Mouse (Mus musculus): Measurements from ENCODE around the gene Lig1. TPM values are rescaled to one million over a fixed set of nuclear protein-coding genes. Genes with fewer than 3 reads are reported as not detected.
A peak's percentile ranks its signal among the peaks of the same experiment; 100 is the strongest.

The Lig1 gene
- polyA plus RNA-seq, 1 experiment from 2014 or later = 58.2 TPM

DNA sequence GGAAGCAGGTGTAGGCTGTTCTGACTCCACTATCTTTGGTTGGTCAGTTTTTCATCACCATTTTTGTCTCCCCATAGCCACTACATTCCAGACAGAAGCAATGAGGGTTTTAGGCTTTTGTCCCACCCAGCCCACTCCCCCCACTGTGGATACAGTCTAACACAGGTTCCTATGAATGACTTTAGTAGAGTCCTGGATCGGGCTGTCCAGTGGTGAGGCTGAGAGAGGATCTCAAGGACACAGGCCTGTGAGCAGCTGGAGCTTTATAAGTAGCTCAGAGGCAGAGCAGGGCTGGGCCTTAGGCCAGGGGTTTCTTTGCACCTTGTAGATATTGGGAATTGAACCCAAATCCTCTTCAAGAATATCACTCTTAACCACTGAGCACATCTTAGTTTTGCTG, 24.6 kb downstream of the Lig1 start:
- no peaks in the 10 kb centered on the region for H3K4me1 ChIP-seq (ENCODE audit: control insufficient read depth, insufficient read depth, low read length)
- H3K9me3 ChIP-seq (replicated peaks; ENCODE audit: control insufficient read depth, low read length) = no peaks in the 10 kb centered on the region
- no peak overlapping the region for H3K4me2 ChIP-seq (ENCODE audit: low read depth, low read length)
- H3K9ac ChIP-seq (ENCODE audit: low read length) = no peak overlapping the region
- no peak for ATAC-seq (replicated peaks; ENCODE audit: extremely low read depth, insufficient read depth, low FRiP score)
- no peak overlapping the region for H3K27ac ChIP-seq (ENCODE audit: low read length)
- H3K27me3 ChIP-seq (ENCODE audit: control insufficient read depth, insufficient read depth, low read length) = no peaks in the 10 kb centered on the region
- H3K4me3 ChIP-seq (ENCODE audit: low read length) = no peak overlapping the region
- WGBS = 86% methylated on average over 1 of the region's 1 CpGs
- peaks cover 61% of the 10 kb centered on the region for H3K36me3 ChIP-seq (ENCODE audit: control insufficient read depth, insufficient read depth)

DNA sequence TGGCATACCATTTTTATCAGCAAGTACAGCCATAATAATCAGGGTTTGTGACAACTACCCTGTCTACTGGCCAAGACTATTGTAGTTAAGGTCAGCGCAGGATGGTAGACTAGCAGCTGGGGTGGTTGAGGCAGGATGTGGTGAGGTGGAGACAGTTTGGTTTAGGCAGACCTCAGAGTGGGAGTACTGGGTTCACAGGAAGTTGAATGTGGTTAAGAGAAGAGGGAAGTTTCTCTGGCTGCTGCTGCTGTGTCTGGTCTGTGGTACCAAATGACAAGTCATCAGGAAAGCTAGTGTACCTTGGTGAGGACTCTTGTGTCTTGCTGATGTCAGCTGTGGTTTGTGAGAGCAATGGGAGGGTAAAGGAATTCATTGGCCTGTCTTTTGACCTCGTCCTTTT, 25.7 kb downstream of the Lig1 start:
- Histone ChIP-seq H3K36me3 (ENCODE audit: control insufficient read depth, insufficient read depth) (peaks cover 60% of the 10 kb centered on the region), H3K4me1 (ENCODE audit: control insufficient read depth, insufficient read depth, low read length) (no peaks in the 10 kb centered on the region), H3K9me3 (replicated peaks; ENCODE audit: control insufficient read depth, low read length) (no peaks in the 10 kb centered on the region), H3K27ac (ENCODE audit: low read length) (no peak overlapping the region), H3K4me3 (ENCODE audit: low read length) (no peak overlapping the region), H3K27me3 (ENCODE audit: control insufficient read depth, insufficient read depth, low read length) (no peaks in the 10 kb centered on the region), H3K9ac (ENCODE audit: low read length) (no peak overlapping the region), H3K4me2 (ENCODE audit: low read depth, low read length) (no peak overlapping the region)
- peak; percentile 64 for ATAC-seq (replicated peaks; ENCODE audit: extremely low read depth, insufficient read depth, low FRiP score)
- WGBS = 69% methylated on average over 2 of the region's 2 CpGs

DNA sequence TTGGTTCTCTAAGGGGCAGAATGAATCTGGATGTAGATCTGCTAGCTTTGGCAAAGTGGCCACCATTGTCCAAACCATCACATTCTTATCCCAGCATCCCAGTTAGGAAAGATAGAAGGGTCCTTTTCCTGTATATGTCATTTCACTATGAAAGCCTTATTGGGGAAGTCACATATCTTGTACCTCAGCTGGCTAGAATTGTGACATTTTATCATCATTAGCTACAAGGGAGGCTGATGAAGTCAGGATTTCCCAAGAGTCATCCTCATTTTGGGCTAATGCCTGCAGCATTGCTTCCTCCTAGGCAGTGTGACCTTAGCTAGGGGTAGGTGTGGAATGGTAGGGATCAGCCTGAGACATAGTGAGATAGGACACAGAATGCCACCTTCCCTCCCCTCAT, 26.3 kb downstream of the Lig1 start:
- Histone ChIP-seq H3K4me3 (ENCODE audit: low read length) (no peak overlapping the region), H3K27ac (ENCODE audit: low read length) (no peak overlapping the region), H3K9ac (ENCODE audit: low read length) (no peak overlapping the region), H3K36me3 (ENCODE audit: control insufficient read depth, insufficient read depth) (peaks cover 58% of the 10 kb centered on the region), H3K27me3 (ENCODE audit: control insufficient read depth, insufficient read depth, low read length) (no peaks in the 10 kb centered on the region), H3K4me2 (ENCODE audit: low read depth, low read length) (no peak overlapping the region), H3K4me1 (ENCODE audit: control insufficient read depth, insufficient read depth, low read length) (no peaks in the 10 kb centered on the region), H3K9me3 (replicated peaks; ENCODE audit: control insufficient read depth, low read length) (no peaks in the 10 kb centered on the region)
- no peak for ATAC-seq (replicated peaks; ENCODE audit: extremely low read depth, insufficient read depth, low FRiP score)

DNA sequence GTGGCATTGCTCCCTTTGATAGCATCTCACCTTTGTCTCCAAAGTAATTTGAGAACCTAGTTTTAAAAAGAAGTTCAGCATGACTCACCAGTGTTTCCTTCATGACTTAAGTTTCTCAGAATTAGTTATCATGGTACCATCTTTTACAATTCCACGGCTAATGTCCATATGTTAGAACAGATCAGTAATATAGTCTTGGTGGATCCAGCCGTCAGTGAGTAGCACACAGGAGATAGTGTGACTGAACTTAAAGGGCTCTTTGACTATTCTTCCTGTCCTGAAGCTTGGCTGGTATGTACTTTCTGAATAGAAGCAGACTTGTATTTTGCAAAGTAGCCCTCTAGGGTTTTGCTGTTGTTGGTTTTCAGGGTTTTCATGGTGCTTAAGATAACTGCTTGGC, 32.3 kb downstream of the Lig1 start:
- Histone ChIP-seq H3K4me1 (ENCODE audit: control insufficient read depth, insufficient read depth, low read length) (0 out of 2 replicates have a peak, but pooled peaks cover 3% of the 10 kb centered on the region), H3K27ac (ENCODE audit: low read length) (no peak overlapping the region), H3K36me3 (ENCODE audit: control insufficient read depth, insufficient read depth) (peaks cover 24% of the 10 kb centered on the region), H3K27me3 (ENCODE audit: control insufficient read depth, insufficient read depth, low read length) (no peaks in the 10 kb centered on the region), H3K4me2 (ENCODE audit: low read depth, low read length) (no peak overlapping the region), H3K9ac (ENCODE audit: low read length) (no peak overlapping the region), H3K9me3 (replicated peaks; ENCODE audit: control insufficient read depth, low read length) (no peaks in the 10 kb centered on the region), H3K4me3 (ENCODE audit: low read length) (no peak overlapping the region)
- ATAC-seq (replicated peaks; ENCODE audit: extremely low read depth, insufficient read depth, low FRiP score) = no peak
- WGBS = 83% methylated on average over 2 of the region's 2 CpGs

DNA sequence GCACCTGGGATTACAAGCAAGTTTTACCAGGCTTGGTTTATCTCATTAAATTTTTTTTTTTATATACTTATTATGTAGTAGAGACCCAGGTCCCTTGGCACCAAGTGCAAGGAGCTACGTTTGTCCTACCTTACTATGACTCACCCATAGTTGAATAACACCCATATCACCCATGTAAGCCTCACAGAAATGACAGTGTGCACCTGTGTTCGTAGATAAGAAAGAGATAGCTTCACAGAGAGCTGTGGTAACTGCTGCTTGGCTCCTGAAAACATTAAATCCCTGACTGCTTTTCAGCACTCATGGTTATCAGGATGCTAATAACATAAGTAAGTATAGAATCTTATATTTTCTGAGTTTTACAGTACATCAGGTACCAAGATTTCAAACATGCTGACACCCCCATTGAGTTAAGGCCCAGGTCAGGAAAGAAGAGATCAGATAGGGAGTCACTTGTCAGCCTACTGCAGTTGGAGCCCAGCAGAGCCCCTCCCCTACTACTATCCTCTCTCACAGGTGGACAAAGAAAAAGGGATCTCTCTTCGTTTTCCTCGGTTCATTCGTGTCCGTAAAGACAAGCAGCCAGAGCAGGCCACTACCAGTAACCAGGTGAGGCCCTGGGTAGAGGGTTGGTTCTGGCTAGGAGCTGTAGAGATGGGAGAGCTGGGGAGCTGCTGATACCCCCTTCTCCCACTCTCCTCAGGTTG, 33.6 kb downstream of the Lig1 start:
- no peaks in the 10 kb centered on the region for H3K9me3 ChIP-seq (replicated peaks; ENCODE audit: control insufficient read depth, low read length)
- no peak overlapping the region for H3K9ac ChIP-seq (ENCODE audit: low read length)
- H3K4me2 ChIP-seq (ENCODE audit: low read depth, low read length) = no peak overlapping the region
- no peak for ATAC-seq (replicated peaks; ENCODE audit: extremely low read depth, insufficient read depth, low FRiP score)
- H3K4me3 ChIP-seq (ENCODE audit: low read length) = no peak overlapping the region
- H3K27ac ChIP-seq (ENCODE audit: low read length) = no peak overlapping the region
- H3K4me1 ChIP-seq (ENCODE audit: control insufficient read depth, insufficient read depth, low read length) = 0 out of 2 replicates have a peak, but pooled peaks cover 3% of the 10 kb centered on the region
- WGBS = 86% methylated on average over 6 of the region's 6 CpGs
- H3K27me3 ChIP-seq (ENCODE audit: control insufficient read depth, insufficient read depth, low read length) = no peaks in the 10 kb centered on the region
- H3K36me3 ChIP-seq (ENCODE audit: control insufficient read depth, insufficient read depth) = peaks cover 19% of the 10 kb centered on the region

DNA sequence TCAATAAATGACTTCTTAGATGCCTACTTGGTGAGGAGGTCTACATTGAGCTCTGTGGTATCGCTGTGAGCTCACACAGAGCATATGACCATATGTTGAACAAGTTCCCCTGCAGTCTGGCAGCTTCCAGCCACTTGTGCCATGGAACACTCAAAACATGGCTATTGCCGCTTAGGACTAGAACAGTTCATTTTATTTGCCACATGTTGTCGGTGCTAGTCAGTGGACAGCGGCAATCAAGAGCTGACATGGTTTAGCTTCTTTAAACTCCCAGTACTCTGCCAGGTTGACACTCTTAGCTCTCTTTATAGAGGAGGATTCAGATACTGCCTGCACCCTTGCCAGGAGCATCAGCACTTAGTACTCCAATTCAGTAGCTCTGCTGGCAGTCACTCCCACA, 34.3 kb downstream of the Lig1 start:
- Histone ChIP-seq H3K36me3 (ENCODE audit: control insufficient read depth, insufficient read depth) (peaks cover 14% of the 10 kb centered on the region), H3K4me3 (ENCODE audit: low read length) (no peak overlapping the region)
- WGBS = 93% methylated on average over 4 of the region's 4 CpGs

DNA sequence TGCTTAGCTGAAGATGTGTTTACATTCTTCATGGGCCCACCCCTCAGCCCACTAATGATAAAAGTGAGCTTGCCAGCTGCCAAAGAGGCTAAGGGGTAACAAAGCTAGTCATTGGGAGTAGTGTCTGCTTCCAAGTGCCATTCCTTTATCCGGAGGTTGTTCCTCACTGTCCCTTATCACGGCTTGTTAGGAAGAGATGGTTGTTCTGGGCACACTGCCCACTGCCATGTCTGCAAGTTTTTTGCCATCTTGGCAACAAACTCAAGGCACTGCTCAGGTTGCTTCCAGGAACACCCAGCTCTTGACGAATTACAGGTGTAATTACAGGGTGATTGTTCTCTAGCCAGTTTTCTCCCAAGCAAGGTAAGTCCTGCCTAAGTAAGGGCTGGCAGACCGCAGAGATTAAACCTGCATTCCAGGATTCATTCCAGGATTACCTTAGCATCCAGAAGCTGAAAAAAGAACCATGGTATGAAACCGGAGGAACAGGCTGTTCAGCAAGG, 37.1 kb downstream of the Lig1 start:
- Histone ChIP-seq H3K4me2 (ENCODE audit: low read depth, low read length) (no peak overlapping the region), H3K4me3 (ENCODE audit: low read length) (no peak overlapping the region), H3K27me3 (ENCODE audit: control insufficient read depth, insufficient read depth, low read length) (no peaks in the 10 kb centered on the region), H3K27ac (ENCODE audit: low read length) (0 out of 2 replicates have a peak overlapping the region, but pooled peaks have one; percentile 10), H3K4me1 (ENCODE audit: control insufficient read depth, insufficient read depth, low read length) (0 out of 2 replicates have a peak, but pooled peaks cover 3% of the 10 kb centered on the region), H3K36me3 (ENCODE audit: control insufficient read depth, insufficient read depth) (peaks cover 2% of the 10 kb centered on the region), H3K9ac (ENCODE audit: low read length) (no peak overlapping the region), H3K9me3 (replicated peaks; ENCODE audit: control insufficient read depth, low read length) (no peaks in the 10 kb centered on the region)
- 46% methylated on average over 5 of the region's 5 CpGs for WGBS
- ATAC-seq (replicated peaks; ENCODE audit: extremely low read depth, insufficient read depth, low FRiP score) = peak; percentile 57

More for the DNA sequence above, 34.3 kb downstream of the Lig1 start:
- no peak for ATAC-seq (replicated peaks; ENCODE audit: extremely low read depth, insufficient read depth, low FRiP score)
- Histone ChIP-seq H3K27ac (ENCODE audit: low read length) (no peak overlapping the region), H3K4me2 (ENCODE audit: low read depth, low read length) (no peak overlapping the region), H3K9me3 (replicated peaks; ENCODE audit: control insufficient read depth, low read length) (no peaks in the 10 kb centered on the region), H3K4me1 (ENCODE audit: control insufficient read depth, insufficient read depth, low read length) (0 out of 2 replicates have a peak, but pooled peaks cover 3% of the 10 kb centered on the region), H3K9ac (ENCODE audit: low read length) (no peak overlapping the region), H3K27me3 (ENCODE audit: control insufficient read depth, insufficient read depth, low read length) (no peaks in the 10 kb centered on the region)

DNA sequence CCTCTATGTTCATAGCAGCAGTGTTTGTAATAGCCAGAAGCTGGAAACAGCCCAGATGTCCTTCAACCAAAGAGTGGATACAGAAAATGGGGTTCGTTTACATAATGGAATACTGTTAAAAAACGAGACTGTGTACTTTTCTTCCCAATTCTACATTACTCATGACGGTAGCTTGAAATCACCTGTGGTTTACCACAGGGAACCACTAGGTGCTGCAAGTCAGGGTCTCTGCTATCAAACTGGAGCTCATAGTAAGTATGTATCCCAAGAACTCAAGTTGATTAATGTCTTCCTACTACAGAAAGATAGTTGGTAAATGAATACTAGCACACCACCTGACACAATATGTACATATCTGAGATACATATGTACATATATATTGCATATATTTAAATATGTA, 44.3 kb downstream of the Lig1 start:
- no peak for ATAC-seq (replicated peaks; ENCODE audit: extremely low read depth, insufficient read depth, low FRiP score)
- Histone ChIP-seq H3K27me3 (ENCODE audit: control insufficient read depth, insufficient read depth, low read length) (no peaks in the 10 kb centered on the region), H3K36me3 (ENCODE audit: control insufficient read depth, insufficient read depth) (no peaks in the 10 kb centered on the region), H3K4me3 (ENCODE audit: low read length) (no peak overlapping the region), H3K4me1 (ENCODE audit: control insufficient read depth, insufficient read depth, low read length) (no peaks in the 10 kb centered on the region), H3K27ac (ENCODE audit: low read length) (no peak overlapping the region), H3K4me2 (ENCODE audit: low read depth, low read length) (no peak overlapping the region), H3K9ac (ENCODE audit: low read length) (no peak overlapping the region), H3K9me3 (replicated peaks; ENCODE audit: control insufficient read depth, low read length) (no peaks in the 10 kb centered on the region)
- WGBS = 75% methylated on average over 3 of the region's 3 CpGs

DNA sequence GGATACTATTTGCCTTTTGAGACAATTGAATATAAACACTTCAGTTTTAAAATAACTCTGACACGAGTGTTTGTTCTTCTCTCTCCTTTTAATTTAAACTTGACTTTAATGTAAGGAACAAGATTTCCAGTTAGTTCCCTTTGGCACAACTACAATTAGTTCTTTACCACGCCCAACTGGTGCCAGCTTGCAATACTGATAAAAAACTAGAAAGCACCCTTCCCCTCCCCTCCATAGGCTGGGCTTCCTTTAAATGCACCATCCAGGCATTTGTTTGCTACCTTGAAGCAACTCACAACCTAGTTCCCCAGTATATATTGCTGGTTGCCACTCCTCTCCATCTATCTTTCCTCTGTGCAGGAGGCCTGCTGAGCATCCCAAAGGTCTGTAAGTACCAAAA, 47.2 kb downstream of the Lig1 start, which contains the start of gene Pla2g4c:
TSS of gene Pla2g4c (plus strand) at position 340 of the 400 bp plus-strand sequence.
- Histone ChIP-seq H3K27me3 (ENCODE audit: control insufficient read depth, insufficient read depth, low read length) (no peaks in the 10 kb centered on the region), H3K4me1 (ENCODE audit: control insufficient read depth, insufficient read depth, low read length) (no peaks in the 10 kb centered on the region), H3K4me2 (ENCODE audit: low read depth, low read length) (no peak within 1 kb of the TSS), H3K9ac (ENCODE audit: low read length) (no peak within 1 kb of the TSS), H3K27ac (ENCODE audit: low read length) (no peak within 1 kb of the TSS), H3K9me3 (replicated peaks; ENCODE audit: control insufficient read depth, low read length) (no peaks in the 10 kb centered on the region), H3K36me3 (ENCODE audit: control insufficient read depth, insufficient read depth) (no peaks in the 10 kb centered on the region), H3K4me3 (ENCODE audit: low read length) (no peak within 1 kb of the TSS)
- 83% methylated on average over 2 of the region's 2 CpGs for WGBS
- no peak for ATAC-seq (replicated peaks; ENCODE audit: extremely low read depth, insufficient read depth, low FRiP score)

Data from heart, embryonic 16.5 days (tissue).